Mouse (Mus musculus) lung, embryonic 15.5 days (tissue): ENCODE measurements around the gene Gm20696. TPM values are rescaled to one million over a fixed set of nuclear protein-coding genes. Genes with fewer than 3 reads are reported as not detected.

Experiments
- ATAC-seq: fragments of 200-750 bp; cut with Nextera tagmentation; 2 replicates; pipeline ENCODE4 v1.8.0; 2017; ENCODE audit warnings: moderate number of reproducible peaks, borderline replicate concordance; ENCODE audit not compliant: low FRiP score, low TSS enrichment; ENCODE audit errors: extremely low read depth
- H3K27ac ChIP-seq: fragments of 300-500 bp; sonication (generic); 2 replicates; pipeline ENCODE4 v1.5.1; 2015; ENCODE audit warnings: moderate library complexity, mild to moderate bottlenecking, inconsistent platforms
- H3K27me3 ChIP-seq: fragments of 300-500 bp; sonication (generic); 2 replicates; pipeline ENCODE4 v1.6.1; 2015; ENCODE audit warnings: inconsistent platforms
- H3K36me3 ChIP-seq: fragments of 300-500 bp; sonication (generic); 2 replicates; pipeline ENCODE4 v1.6.1; 2015; ENCODE audit warnings: inconsistent platforms
- H3K4me1 ChIP-seq: fragments of 300-500 bp; sonication (generic); 2 replicates; pipeline ENCODE4 v1.6.1; 2015; ENCODE audit warnings: inconsistent platforms
- H3K4me2 ChIP-seq: fragments of 300-500 bp; sonication (generic); 2 replicates; pipeline ENCODE4 v1.6.1; 2015; ENCODE audit warnings: inconsistent platforms, mild to moderate bottlenecking, moderate library complexity
- H3K4me3 ChIP-seq: fragments of 300-500 bp; sonication (generic); 2 replicates; pipeline ENCODE4 v1.5.1; 2015; ENCODE audit warnings: mild to moderate bottlenecking, inconsistent platforms
- H3K9ac ChIP-seq: fragments of 300-500 bp; sonication (generic); 2 replicates; pipeline ENCODE4 v1.6.1; 2015; ENCODE audit warnings: inconsistent platforms
- H3K9me3 ChIP-seq: fragments of 300-500 bp; sonication (generic); 2 replicates; pipeline ENCODE4 v1.6.1; 2016; ENCODE audit warnings: inconsistent platforms
- WGBS: fragments of 180-500 bp; shearing (Covaris S2); methylation state at CpG from one replicate; pipeline ENCODE4 v1.1.7; 2015; 5-methylcytosine and 5-hydroxymethylcytosine counted together
- polyA plus RNA-seq: library from polyadenylated mRNA; unstranded; fragments of >200 nt; fragmentation: Nextera tagmentation; extraction: Ambion mirVana; gene quantifications from 2 replicates; pipeline ENCODE4 v1.2.1, GENCODE M21; 2015

Gm20696 gene
- polyA plus RNA-seq, 1 experiment from 2014 or later: 3.8 TPM

- no peak overlapping the region for H3K27ac ChIP-seq
- no peaks in the 10 kb centered on the region for H3K27me3 ChIP-seq
- H3K4me3 ChIP-seq: no peak overlapping the region
- 62% methylated on average over 3 of the region's 3 CpGs for WGBS
- no peak overlapping the region for H3K9ac ChIP-seq
- H3K4me2 ChIP-seq: no peak overlapping the region
- no peaks in the 10 kb centered on the region for H3K9me3 ChIP-seq
- no peaks in the 10 kb centered on the region for H3K36me3 ChIP-seq
- no peak for ATAC-seq
- H3K4me1 ChIP-seq: peaks cover 5% of the 10 kb centered on the region
Observed at GRCm38 (mm10) chr6:99425044-99425443, 241.6 kb downstream of the Gm20696 start.

- 72% methylated on average over 8 of the region's 8 CpGs for WGBS
- no peak for ATAC-seq
- no peaks in the 10 kb centered on the region for H3K36me3 ChIP-seq
- H3K9me3 ChIP-seq: no peaks in the 10 kb centered on the region
- H3K4me3 ChIP-seq: no peak overlapping the region
- H3K27me3 ChIP-seq: no peaks in the 10 kb centered on the region
- no peak overlapping the region for H3K9ac ChIP-seq
- no peaks in the 10 kb centered on the region; the same call in none of the 2 replicates for H3K4me1 ChIP-seq
- no peak overlapping the region for H3K4me2 ChIP-seq
- no peak overlapping the region for H3K27ac ChIP-seq
Observed at GRCm38 (mm10) chr6:99420666-99421065, 245.9 kb downstream of the Gm20696 start.

GRCm38 (mm10) chr6:99412598-99412997 is 254.0 kb downstream of the Gm20696 start:
- no peak overlapping the region for H3K9ac ChIP-seq
- ATAC-seq: no peak
- H3K9me3 ChIP-seq: no peaks in the 10 kb centered on the region
- no peaks in the 10 kb centered on the region for H3K36me3 ChIP-seq
- 94% methylated on average over 6 of the region's 6 CpGs for WGBS
- peaks cover 19% of the 10 kb centered on the region for H3K4me1 ChIP-seq
- H3K4me2 ChIP-seq: no peak overlapping the region
- no peak overlapping the region for H3K4me3 ChIP-seq
- no peak overlapping the region for H3K27ac ChIP-seq
- no peaks in the 10 kb centered on the region for H3K27me3 ChIP-seq

- Histone ChIP-seq H3K36me3 (no peaks in the 10 kb centered on the region), H3K27ac (no peak overlapping the region), H3K9me3 (no peaks in the 10 kb centered on the region), H3K27me3 (no peaks in the 10 kb centered on the region), H3K4me3 (no peak overlapping the region), H3K4me1 (peaks cover 19% of the 10 kb centered on the region), H3K4me2 (no peak overlapping the region), H3K9ac (no peak overlapping the region)
- WGBS: 56% methylated on average over 5 of the region's 5 CpGs
- no peak; the same call in 1 of the 2 replicates for ATAC-seq
Observed at GRCm38 (mm10) chr6:99409602-99410001, 257.0 kb downstream of the Gm20696 start.

- H3K4me3 ChIP-seq: no peak overlapping the region
- no peak for ATAC-seq
- no peak overlapping the region for H3K9ac ChIP-seq
- H3K4me1 ChIP-seq: peaks cover 19% of the 10 kb centered on the region
- no peaks in the 10 kb centered on the region for H3K9me3 ChIP-seq
- H3K36me3 ChIP-seq: no peaks in the 10 kb centered on the region
- no peak overlapping the region for H3K4me2 ChIP-seq
- no peaks in the 10 kb centered on the region for H3K27me3 ChIP-seq
- WGBS: 69% methylated on average over 4 of the region's 4 CpGs
- H3K27ac ChIP-seq: no peak overlapping the region
Observed at GRCm38 (mm10) chr6:99408880-99409279, 257.7 kb downstream of the Gm20696 start.

GRCm38 (mm10) chr6:99403755-99404390 is 262.7 kb downstream of the Gm20696 start:
- Histone ChIP-seq H3K36me3 (no peaks in the 10 kb centered on the region), H3K4me3 (no peak overlapping the region), H3K9ac (no peak overlapping the region), H3K27me3 (no peaks in the 10 kb centered on the region), H3K4me1 (peaks cover 11% of the 10 kb centered on the region; the same call in 1 of the 2 replicates), H3K9me3 (no peaks in the 10 kb centered on the region), H3K27ac (no peak overlapping the region), H3K4me2 (no peak overlapping the region)
- ATAC-seq: no peak
- 79% methylated on average over 6 of the region's 6 CpGs for WGBS

GRCm38 (mm10) chr6:99402941-99403340 is 263.7 kb downstream of the Gm20696 start:
- 66% methylated on average over 9 of the region's 9 CpGs for WGBS
- H3K4me1 ChIP-seq: peaks cover 11% of the 10 kb centered on the region; the same call in 1 of the 2 replicates

GRCm38 (mm10) chr6:99402370-99402769 is 264.2 kb downstream of the Gm20696 start:
- WGBS: 60% methylated on average over 3 of the region's 3 CpGs

More at GRCm38 (mm10) chr6:99402941-99403340, 263.7 kb downstream of the Gm20696 start:
- Histone ChIP-seq H3K9me3 (no peaks in the 10 kb centered on the region), H3K27ac (no peak overlapping the region), H3K36me3 (no peaks in the 10 kb centered on the region), H3K9ac (no peak overlapping the region), H3K4me3 (no peak overlapping the region), H3K27me3 (no peaks in the 10 kb centered on the region), H3K4me2 (no peak overlapping the region)
- no peak for ATAC-seq

GRCm38 (mm10) chr6:99401801-99402200 is 264.8 kb downstream of the Gm20696 start:
- no peak overlapping the region for H3K9ac ChIP-seq
- H3K9me3 ChIP-seq: no peaks in the 10 kb centered on the region
- no peaks in the 10 kb centered on the region for H3K36me3 ChIP-seq
- no peak overlapping the region for H3K4me2 ChIP-seq
- ATAC-seq: no peak
- H3K4me1 ChIP-seq: peaks cover 11% of the 10 kb centered on the region; the same call in 1 of the 2 replicates
- WGBS: 60% methylated on average over 6 of the region's 6 CpGs
- H3K27ac ChIP-seq: no peak overlapping the region
- no peaks in the 10 kb centered on the region for H3K27me3 ChIP-seq
- H3K4me3 ChIP-seq: no peak overlapping the region

More at GRCm38 (mm10) chr6:99402370-99402769, 264.2 kb downstream of the Gm20696 start:
- no peaks in the 10 kb centered on the region for H3K36me3 ChIP-seq
- H3K4me1 ChIP-seq: peaks cover 11% of the 10 kb centered on the region; the same call in 1 of the 2 replicates
- no peaks in the 10 kb centered on the region for H3K9me3 ChIP-seq
- no peak overlapping the region for H3K27ac ChIP-seq
- no peaks in the 10 kb centered on the region for H3K27me3 ChIP-seq
- H3K4me3 ChIP-seq: no peak overlapping the region
- H3K9ac ChIP-seq: no peak overlapping the region
- no peak overlapping the region for H3K4me2 ChIP-seq
- ATAC-seq: no peak

GRCm38 (mm10) chr6:99401211-99401610 is 265.4 kb downstream of the Gm20696 start:
- 38% methylated on average over 2 of the region's 2 CpGs for WGBS

GRCm38 (mm10) chr6:99395745-99396144 is 270.9 kb downstream of the Gm20696 start:
- no peaks in the 10 kb centered on the region for H3K9me3 ChIP-seq
- H3K36me3 ChIP-seq: no peaks in the 10 kb centered on the region
- H3K27me3 ChIP-seq: no peaks in the 10 kb centered on the region
- H3K4me3 ChIP-seq: no peak overlapping the region
- H3K9ac ChIP-seq: no peak overlapping the region
- H3K27ac ChIP-seq: no peak overlapping the region
- no peaks in the 10 kb centered on the region for H3K4me1 ChIP-seq
- ATAC-seq: no peak
- H3K4me2 ChIP-seq: no peak overlapping the region
- 69% methylated on average over 12 of the region's 12 CpGs for WGBS

More at GRCm38 (mm10) chr6:99401211-99401610, 265.4 kb downstream of the Gm20696 start:
- Histone ChIP-seq H3K9me3 (no peaks in the 10 kb centered on the region), H3K36me3 (no peaks in the 10 kb centered on the region), H3K4me2 (no peak overlapping the region), H3K4me3 (no peak overlapping the region), H3K9ac (no peak overlapping the region), H3K27ac (no peak overlapping the region), H3K4me1 (peaks cover 11% of the 10 kb centered on the region; the same call in 1 of the 2 replicates), H3K27me3 (no peaks in the 10 kb centered on the region)
- ATAC-seq: no peak

GRCm38 (mm10) chr6:99394801-99395200 is 271.8 kb downstream of the Gm20696 start:
- 19% methylated on average over 5 of the region's 5 CpGs for WGBS
- no peak overlapping the region for H3K27ac ChIP-seq

More at GRCm38 (mm10) chr6:99394801-99395200, 271.8 kb downstream of the Gm20696 start:
- H3K4me3 ChIP-seq: no peak overlapping the region
- ATAC-seq: no peak
- H3K9ac ChIP-seq: no peak overlapping the region
- no peak overlapping the region for H3K4me2 ChIP-seq
- no peaks in the 10 kb centered on the region for H3K27me3 ChIP-seq
- no peaks in the 10 kb centered on the region for H3K36me3 ChIP-seq
- peaks cover under 1% of the 10 kb centered on the region for H3K4me1 ChIP-seq
- H3K9me3 ChIP-seq: no peaks in the 10 kb centered on the region
